Mouse (Mus musculus) layer of hippocampus, adult 6 months (tissue): ENCODE data around the gene Nectin4. TPM values are rescaled to one million over a fixed set of nuclear protein-coding genes. Genes with fewer than 3 reads are reported as not detected.

Experiments
- long read RNA-seq, 2 experiments: library from polyadenylated mRNA; unstranded; transcript quantifications; one replicate each; pipeline ENCODE4 v2.0.0; 2019 to 2020
- polyA plus RNA-seq: library from polyadenylated mRNA; unstranded; fragments of <200 nt; fragmentation: Nextera tagmentation; gene quantifications from 2 replicates; pipeline ENCODE4 v1.2.3, GENCODE M21; 2021

Nectin4 gene
- 1.7 and 2.2 TPM in 2 replicates for polyA plus RNA-seq
- long read RNA-seq, experiment 1, partial matches to known transcripts, result 3 of 8 reads
- long read RNA-seq, experiment 1, other reads (novel, unspliced or antisense), result 3 of 8 reads
- long read RNA-seq, experiment 2, partial matches to known transcripts, result 45 of 45 reads
- long read RNA-seq, experiment 2, other reads (novel, unspliced or antisense), result 0 of 45 reads

DNA sequence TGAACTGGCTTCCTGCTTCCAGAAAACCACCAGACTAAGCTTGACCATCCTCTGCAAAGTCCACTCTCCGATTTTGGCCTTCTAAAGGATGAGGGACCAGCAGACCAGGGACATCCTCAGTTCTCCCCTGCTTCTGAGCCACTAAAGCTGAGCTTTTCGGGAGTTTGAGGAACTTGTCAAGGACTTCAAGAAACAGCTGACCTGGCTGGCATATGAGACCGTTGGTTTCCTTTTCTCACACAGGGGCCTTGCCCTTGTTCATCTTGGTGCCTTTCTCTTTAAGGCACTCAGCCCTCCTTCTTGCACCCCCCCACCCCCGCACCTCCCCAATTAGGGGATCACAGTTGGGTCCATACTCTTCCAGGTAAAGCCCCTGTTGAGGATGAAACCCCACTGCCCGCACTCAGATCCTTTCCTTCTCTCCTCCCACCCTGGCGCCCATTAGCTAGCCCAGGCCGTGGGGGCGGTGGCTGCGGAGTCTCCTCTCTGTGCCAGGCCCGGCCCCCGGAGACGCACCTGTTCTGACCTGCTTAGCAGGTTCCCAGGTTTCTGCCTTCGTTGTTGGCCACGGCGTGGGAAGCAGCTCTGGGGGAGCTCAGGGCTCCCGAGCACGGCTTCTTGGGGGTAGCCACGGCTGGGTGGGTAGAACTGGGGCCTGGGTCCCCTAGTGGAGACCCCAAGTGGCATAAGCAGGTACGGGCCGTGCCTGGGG lies at the start of gene Nectin4:
TSS of gene Nectin4 (plus strand) at position 255 of the 712 bp plus-strand sequence.

DNA sequence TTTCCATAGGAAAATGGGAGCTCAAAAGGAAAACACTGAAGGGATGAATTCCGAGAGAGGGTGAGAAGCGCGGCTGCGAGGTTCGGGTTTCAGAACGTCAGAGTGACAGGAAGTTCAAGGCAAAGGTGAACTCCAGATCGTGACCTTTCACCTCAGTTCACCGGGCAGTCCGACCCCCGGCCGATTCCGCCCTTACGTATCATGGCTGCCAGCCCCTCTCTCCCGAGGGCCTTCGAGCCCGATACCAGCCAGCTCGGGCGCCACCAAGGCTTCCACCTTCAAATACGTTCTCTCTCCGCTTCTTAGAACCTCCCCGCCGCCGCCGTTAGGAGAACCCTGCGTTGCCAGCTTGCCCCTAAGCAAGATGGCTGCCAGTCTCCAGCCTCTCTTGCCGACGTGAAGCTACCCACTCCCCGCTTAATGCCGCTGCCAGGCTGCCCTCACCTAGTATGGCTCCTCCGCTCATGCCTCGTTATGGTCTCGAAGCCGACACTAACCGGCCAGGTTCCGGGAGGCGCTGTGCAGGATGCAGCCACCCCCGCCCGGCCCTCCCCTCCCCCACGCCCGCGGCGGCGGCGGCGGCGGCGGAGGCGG lies 41.0 kb upstream of the Nectin4 start, which contains the start of gene Dedd:
TSS of gene Dedd (plus strand) at position 307 of the 594 bp plus-strand sequence.

DNA sequence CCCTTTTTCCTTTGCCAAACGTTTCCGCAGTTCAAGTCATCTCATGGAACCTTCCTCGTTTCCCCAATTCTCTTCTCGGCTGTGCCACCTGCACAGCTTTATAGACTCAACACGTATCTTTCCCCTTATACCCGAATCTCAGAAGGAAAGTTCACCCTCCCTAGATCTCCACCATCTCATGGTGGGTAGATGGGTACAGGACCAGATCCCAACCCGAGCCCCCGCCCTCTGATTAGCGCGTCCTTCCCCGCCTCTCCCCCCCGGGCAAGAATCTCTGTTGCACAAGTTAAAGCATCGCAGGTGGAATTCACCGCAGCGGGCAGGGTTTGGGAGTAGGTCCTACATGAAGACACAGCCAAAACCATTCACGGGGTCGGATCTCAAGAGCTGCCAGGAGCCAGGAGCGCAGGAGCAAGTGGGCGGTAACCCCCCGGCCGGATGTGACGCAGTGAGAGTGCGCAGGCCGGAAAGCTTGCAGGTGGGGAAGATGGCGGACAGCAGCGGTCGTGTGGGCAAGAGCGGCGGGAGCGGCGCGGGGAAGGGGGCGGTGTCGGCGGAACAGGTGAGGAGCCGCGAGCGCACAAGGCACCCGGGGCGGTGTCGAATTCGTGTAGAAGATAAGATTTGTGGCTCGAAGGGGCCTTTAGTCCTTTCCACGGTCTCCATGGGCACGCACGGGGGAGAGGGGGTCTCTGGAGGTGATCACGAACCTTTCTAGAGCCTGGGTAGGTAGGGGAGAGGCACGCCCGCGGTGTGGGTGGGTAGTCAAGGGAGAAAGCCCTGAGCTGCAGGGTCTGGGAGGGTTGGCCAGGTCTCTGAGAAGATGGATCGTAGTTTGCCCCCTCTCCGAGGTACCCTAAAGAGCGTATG lies 24.4 kb upstream of the Nectin4 start, which contains the start of the genes Nit1 and Pfdn2:
TSS of gene Nit1 (minus strand) at position 422 of the 870 bp plus-strand sequence.
TSS of gene Pfdn2 (plus strand) at position 446 of the 870 bp plus-strand sequence.

DNA sequence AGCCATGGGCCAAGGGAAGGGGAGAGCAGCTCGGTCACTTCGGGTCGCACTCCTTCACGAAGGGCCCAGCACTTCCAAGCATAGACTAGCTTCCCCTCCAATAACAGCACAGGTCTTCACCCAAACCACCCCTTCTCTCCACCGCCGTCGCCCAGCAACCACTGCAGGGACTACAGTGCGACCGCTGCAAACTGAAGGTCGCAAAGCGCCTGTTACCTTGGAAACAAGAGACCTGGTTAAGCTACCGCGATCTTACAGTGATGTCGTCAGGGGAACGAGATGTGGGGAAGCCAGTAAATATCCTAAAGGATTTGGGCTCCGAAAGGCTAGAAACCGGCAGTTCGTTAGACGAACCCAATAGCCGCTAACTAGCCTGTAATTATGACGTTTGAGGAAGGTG lies 9.2 kb upstream of the Nectin4 start, which contains the start of gene Klhdc9:
TSS of gene Klhdc9 (minus strand) at position 143 of the 400 bp plus-strand sequence.

DNA sequence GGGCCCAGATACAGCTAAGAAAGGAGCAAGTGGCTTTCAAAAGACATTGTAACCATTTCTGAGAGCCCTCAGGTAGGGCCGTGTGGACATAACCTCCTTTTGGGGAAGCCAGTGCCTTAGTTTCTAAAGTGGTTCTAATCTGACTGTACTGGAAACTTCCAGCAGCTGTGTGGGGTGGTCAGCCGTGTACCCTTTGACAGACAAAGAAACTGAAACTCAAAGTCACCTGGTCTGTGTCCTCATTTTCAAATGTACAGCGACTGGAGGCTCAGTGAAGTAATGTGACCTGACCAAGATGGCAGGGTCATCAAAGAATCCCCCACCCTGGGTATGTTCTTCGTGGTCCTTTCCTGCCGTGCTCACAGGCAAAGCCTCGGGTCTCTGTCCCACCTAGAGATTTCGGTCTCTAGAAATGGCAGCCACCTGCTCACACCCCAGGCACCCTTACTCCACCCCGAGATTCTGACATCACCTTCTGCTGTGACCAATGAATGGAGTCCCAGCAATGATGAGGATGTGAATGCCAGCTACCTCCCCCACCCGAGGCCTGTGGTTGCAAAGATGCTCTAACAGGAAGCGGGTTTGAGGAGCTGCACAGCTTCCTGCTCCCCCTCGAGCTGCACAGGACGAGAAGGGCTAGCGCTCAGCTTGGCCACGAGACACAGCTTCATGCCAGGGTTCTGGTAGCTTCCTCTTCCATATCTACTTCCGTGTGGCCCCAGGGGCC lies 18.6 kb downstream of the Nectin4 start, which contains the start of gene Arhgap30:
TSS of gene Arhgap30 (plus strand) at position 579 of the 727 bp plus-strand sequence.

DNA sequence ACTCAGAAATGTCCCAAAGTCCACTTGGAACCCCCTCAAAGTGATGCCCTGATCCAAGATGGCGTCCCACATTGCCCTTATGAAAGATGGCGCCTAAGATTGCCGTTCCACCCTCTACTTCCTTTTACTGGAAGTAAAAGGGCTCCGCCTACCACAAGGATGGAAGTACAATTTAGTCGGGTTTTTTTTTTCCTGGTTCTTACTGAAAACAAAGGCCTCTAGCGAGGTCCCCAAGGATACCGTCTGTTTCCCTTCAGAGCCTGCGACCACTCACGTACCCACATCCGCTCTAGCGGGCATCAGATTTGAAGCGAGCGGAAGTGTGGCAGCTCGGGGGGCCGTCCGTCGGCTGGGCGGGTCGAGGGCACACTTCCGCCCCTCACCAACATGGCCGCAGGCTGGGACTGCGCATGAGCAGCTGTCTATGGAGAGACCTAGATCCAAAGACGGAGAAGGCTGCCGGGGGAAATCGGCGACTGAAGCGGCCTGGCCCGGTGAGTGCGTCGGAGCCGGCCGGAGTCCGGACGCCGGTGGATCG lies 41.1 kb downstream of the Nectin4 start, which contains the start of gene Usf1:
TSS of gene Usf1 (plus strand) at position 367 of the 538 bp plus-strand sequence.

DNA sequence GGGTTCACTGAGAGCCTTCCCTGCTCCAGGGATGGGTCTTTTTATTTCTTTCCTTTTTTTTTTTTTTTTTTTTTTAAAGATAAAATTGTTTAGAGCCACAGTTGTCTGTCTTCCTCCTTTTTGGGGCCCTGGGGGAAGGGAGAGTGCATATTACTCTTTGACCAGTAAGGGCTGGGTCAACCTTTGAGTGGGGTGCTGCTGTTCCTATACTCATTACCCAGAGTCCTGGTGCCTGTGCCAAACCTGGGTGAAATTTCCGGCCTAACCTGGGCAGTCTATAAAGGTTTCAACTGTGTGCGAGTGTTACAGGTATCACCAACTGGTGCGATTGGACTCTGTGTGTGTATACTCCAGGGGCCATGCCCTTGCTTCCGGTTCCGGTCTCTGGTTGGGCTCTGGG lies 48.8 kb downstream of the Nectin4 start, which contains the start of gene Tstd1:
TSS of gene Tstd1 (plus strand) at position 213 of the 400 bp plus-strand sequence.

DNA sequence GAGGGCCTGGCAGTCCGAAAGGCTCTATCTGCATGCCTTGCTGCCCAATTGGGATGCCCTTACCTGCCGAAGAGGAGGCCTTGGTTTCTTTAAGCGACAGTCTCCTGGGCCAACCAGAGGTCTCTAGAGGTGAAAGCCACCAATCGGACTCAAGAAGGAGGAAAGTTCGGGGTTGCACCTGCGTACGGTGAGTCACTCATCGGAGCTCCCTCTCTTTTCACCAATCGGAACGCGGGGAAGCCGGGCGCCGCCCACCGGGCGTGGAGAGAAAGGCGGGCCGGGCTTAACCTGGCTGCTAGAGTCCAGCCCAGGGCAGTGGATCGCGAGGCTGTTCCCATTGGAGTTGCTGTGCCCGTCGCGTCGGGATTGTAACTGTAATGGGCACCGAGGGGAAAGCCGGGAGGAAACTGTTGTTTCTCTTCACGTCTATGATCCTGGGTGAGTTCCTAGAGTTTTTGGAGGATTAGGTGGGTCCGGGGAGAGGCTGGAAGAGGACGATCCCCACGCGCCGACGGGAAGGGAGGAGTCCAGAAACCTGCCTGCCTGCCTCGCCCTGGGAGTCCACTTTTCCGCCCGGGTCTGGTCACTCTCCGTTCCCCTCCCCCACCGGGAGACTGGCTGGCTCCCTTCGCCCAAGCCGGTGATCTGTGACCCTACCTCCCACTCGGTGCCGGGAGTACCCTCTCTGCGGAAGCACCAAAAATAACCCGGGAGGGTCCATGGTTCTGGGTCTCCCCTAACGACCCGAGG lies 67.5 kb downstream of the Nectin4 start, which contains the start of gene F11r:
TSS of gene F11r (plus strand) at position 272 of the 750 bp plus-strand sequence.

Other genes with a start within 250 kb of the Nectin4 start
- gene Sdhc, start 219.5 kb upstream of the Nectin4 start, polyA plus RNA-seq, result 67.1 and 75.0 TPM in 2 replicates
- gene Mpz, start 219.4 kb upstream of the Nectin4 start, polyA plus RNA-seq, result not detected in 2 replicates
- 51.6 and 80.2 TPM in 2 replicates for gene Pcp4l1, start 173.8 kb upstream of the Nectin4 start, polyA plus RNA-seq
- gene Nr1i3, start 156.1 kb upstream of the Nectin4 start, polyA plus RNA-seq, result 0.09 TPM in 1 of 2 replicates, not detected in the other
- 87.6 and 97.2 TPM in 2 replicates for gene Tomm40l, start 147.6 kb upstream of the Nectin4 start, polyA plus RNA-seq
- 4.8 and 6.2 TPM in 2 replicates for gene Apoa2, start 145.0 kb upstream of the Nectin4 start, polyA plus RNA-seq
- 114 and 119 TPM in 2 replicates for gene Fcer1g, start 135.7 kb upstream of the Nectin4 start, polyA plus RNA-seq
- gene Adamts4, start 119.7 kb upstream of the Nectin4 start, polyA plus RNA-seq, result 5.2 and 5.5 TPM in 2 replicates
- gene Ndufs2, start 118.7 kb upstream of the Nectin4 start, polyA plus RNA-seq, result 112 and 142 TPM in 2 replicates
- gene B4galt3, start 99.8 kb upstream of the Nectin4 start, polyA plus RNA-seq, result 59.3 and 66.2 TPM in 2 replicates
- 7.7 and 9.4 TPM in 2 replicates for gene Ppox, start 88.9 kb upstream of the Nectin4 start, polyA plus RNA-seq
- 45.9 and 51.2 TPM in 2 replicates for gene Usp21, start 82.1 kb upstream of the Nectin4 start, polyA plus RNA-seq
- 186 and 192 TPM in 2 replicates for gene Ufc1, start 75.1 kb upstream of the Nectin4 start, polyA plus RNA-seq
- 30.4 and 30.5 TPM in 2 replicates for gene Dedd, start 41.0 kb upstream of the Nectin4 start, polyA plus RNA-seq
- 30.4 and 30.8 TPM in 2 replicates for gene Nit1, start 24.5 kb upstream of the Nectin4 start, polyA plus RNA-seq
- gene Pfdn2, start 24.4 kb upstream of the Nectin4 start, polyA plus RNA-seq, result 139 and 143 TPM in 2 replicates
- 9.4 and 9.8 TPM in 2 replicates for gene Klhdc9, start 9.3 kb upstream of the Nectin4 start, polyA plus RNA-seq
- 0.48 and 0.65 TPM in 2 replicates for gene Arhgap30, start 18.9 kb downstream of the Nectin4 start, polyA plus RNA-seq
- 36.7 and 37.4 TPM in 2 replicates for gene Usf1, start 41.2 kb downstream of the Nectin4 start, polyA plus RNA-seq
- gene Tstd1, start 48.8 kb downstream of the Nectin4 start, polyA plus RNA-seq, result 1.4 and 2.3 TPM in 2 replicates
- gene F11r, start 67.4 kb downstream of the Nectin4 start, polyA plus RNA-seq, result 9.5 and 13.0 TPM in 2 replicates
- gene Alyref2, start 133.4 kb downstream of the Nectin4 start, polyA plus RNA-seq, result 7.4 and 7.6 TPM in 2 replicates
- not detected in 2 replicates for gene Itln1, start 165.2 kb downstream of the Nectin4 start, polyA plus RNA-seq
- not detected in 2 replicates for gene Cd244a, start 189.1 kb downstream of the Nectin4 start, polyA plus RNA-seq
- gene Ly9, start 237.3 kb downstream of the Nectin4 start, polyA plus RNA-seq, result 0.10 and 0.11 TPM in 2 replicates